Mouse (Mus musculus): ENCODE results near the gene Tmem230. TPM values are rescaled to one million over a fixed set of nuclear protein-coding genes. Genes with fewer than 3 reads are reported as not detected.

Tmem230 gene
- total RNA-seq, 4 experiments from 2014 or later, result 25.1 to 30.6 (median 28.4) TPM

DNA sequence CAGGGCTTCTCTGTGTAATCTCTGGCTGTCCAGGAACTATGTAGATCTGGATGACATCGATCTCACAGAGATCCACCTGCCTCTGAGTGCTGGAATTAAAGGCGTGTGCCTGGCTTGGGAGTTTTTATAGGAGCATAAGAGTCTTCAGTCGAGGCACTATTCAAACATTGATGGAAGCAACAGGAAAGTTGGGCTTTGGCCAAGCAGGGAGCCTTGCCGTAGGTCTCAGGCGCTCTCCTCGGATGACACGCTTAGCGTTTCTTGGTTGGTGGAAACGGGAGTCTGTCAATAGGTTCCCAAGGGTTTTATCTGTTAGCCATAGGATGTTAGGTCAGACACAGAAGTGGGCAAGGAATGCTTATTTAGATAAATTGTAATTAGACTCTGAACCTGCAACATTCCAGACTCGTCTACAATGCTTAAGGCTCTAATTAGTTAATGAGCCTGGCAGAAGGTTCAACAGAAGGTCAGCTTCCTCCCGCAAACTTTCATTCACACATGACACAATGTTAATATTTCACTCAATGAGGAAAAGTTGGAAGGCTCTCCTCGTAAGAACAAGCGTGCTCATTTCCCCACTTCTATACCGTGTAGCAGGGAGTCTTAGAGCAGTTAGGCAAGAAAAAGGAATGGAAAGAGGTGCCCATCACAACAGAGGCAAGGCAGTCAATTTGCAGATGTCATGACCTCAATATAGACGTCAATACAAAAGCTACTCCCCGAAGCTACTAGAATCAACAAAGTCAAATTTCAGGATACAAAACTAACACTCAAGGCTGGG lies 13.4 kb downstream of the Tmem230 start:
- no peak for DNase-seq (ENCODE audit: low spot score in 2 of 2)

DNA sequence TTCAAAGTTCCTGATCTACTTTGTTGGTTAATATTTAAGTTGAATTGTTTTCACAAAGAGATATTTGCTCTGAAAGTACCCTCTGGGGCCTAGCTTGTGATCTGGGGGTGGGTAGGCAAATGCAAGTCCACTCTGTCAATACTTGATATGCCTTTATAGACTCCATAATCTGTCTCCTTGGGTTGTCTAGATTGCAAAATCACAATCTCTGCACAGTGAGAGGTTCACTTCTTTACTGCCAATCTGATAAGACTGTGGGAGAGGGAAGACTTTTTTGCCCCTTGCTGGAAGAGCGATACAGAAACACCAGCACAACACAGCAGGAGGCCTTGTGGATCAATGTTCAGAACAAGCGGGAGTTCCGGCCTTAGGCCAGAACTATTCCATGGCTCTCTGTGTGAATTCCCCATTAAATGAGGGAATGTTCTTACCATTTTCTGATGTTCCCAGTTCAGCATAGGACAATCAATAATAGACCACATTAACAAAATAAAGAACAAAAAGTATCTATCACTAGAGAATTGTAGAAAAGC lies 15.1 kb downstream of the Tmem230 start:
- DNase-seq (ENCODE audit: low spot score in 2 of 2), result no peak

DNA sequence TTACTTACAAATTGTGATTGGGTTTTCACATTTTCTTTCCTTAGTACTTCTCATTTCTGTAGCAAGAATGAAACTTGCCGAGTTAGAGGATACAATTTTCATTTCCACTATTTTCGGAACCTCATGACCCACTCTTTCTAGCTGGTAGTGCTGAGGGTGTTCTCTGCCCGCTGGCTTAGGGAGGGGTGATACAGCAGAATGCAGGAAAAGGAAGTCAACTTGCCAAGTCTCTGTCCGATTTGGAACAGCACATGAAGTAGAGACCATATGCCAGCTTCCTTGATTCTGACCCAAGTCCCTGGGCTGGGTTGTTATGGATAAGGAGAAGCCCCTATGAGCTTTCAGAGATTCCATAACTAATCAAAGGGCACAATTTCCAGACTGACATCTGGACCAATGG lies 23.2 kb downstream of the Tmem230 start:
- DNase-seq (ENCODE audit: low spot score in 2 of 2), result no peak

DNA sequence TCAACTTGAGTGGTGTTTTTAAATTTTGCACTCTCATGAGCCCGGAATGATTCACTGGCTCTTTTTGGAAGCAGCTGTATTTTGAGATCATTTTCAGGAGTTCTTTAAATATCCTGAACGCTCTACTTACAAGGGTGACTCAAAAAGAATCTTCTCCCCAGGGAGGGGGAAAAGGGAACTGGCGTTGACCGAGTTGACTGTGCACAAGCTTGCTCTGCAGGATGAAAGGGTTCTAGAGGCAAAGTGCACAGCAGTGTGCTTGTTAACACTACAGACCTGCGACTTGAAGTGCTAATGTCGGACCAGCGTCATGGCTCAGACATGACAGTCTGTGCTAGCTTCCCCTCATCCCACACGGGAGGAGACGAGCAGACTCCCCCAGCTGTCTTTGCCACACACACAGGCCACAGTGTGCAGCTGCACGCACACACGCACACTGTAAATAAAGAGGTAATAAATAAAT lies 26.0 kb downstream of the Tmem230 start:
- peak; percentile 9 to 15 for DNase-seq (ENCODE audit: low spot score in 2 of 2)

DNA sequence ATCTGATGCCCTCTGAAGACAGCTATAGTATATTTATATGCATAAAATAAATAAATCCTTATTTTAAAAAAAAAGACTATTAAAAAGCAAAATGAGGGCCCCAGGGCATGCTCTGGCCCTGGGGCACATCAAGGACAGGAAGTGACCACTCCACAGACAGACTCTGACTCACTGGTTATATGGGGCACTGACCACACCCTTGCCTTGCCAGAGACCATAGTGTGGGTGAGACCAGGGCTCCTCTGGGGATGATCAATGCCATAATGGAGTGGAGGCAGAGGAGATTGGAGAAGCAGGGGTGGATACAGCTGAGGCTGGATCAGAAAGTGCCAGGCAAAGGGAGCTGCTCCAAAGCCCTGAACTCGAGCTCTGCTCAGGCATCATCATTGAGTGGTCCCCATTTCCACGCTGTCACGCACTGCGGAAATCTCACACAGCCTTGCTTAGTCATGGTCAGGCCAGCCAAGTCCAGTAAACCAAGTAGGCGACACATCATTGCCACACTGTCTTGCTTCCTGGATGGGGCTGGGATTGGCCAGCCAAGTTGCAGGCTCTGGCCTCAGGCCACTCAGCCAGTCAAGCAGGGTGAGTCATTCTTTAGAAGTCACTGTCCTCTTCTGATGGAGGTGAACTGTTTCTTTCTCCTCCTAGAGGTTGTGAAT lies 35.5 kb downstream of the Tmem230 start:
- DNase-seq (ENCODE audit: low spot score in 2 of 2), result peak; percentile 64 to 85

DNA sequence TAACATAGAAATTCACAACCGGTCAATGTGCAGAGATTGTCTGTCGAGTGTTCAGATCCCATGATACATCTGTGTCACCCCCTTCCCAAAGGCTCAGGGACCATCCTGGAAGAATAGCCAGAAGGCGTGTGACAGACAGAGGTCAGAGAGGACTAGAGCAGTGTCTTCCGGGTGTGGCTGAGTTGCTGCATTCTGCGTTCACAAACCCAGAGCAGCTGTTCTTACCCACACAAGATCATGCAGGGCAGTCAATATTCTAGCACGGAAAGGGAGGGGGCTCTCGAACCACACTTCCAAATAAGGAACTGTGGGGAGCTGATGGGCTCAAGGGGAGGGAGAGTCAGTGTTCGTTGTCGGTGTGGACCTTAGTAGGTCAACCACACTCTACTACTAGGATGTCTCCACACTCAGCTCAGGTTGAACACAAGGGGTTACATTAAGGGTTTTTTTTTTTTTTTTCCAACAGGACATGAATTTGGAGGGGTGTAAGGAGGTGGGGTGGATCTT lies 36.7 kb downstream of the Tmem230 start:
- DNase-seq (ENCODE audit: low spot score in 2 of 2), result no peak

DNA sequence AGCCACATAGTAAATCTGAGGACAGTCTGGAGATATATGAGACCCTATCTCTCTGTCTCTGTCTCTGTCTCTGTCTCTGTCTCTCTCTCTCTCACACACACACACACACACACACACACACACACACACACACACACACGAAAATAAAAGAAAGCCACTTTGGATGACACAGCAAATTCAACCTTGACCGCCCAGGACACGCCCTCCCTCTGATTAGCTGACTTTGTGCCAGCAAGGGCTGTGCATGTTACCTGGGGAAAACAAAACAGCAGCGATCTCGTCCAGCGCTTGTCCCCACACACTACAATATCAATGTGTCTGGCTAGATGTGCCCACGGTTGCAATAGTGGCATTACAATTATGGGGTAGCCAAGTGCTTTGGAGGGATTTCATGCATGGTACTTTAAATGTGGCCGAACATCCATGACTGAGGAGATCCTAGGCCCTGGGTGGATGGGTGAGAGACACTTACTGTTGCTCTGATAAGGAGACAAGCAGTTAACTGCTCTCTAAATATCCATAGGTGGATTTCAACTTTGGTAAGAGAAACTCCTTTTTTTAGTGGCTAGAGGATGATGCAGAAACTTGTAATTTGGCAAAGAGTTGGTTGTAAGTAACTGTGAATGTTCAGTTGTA lies 39.2 kb downstream of the Tmem230 start:
- no peak for DNase-seq (ENCODE audit: low spot score in 2 of 2)

DNA sequence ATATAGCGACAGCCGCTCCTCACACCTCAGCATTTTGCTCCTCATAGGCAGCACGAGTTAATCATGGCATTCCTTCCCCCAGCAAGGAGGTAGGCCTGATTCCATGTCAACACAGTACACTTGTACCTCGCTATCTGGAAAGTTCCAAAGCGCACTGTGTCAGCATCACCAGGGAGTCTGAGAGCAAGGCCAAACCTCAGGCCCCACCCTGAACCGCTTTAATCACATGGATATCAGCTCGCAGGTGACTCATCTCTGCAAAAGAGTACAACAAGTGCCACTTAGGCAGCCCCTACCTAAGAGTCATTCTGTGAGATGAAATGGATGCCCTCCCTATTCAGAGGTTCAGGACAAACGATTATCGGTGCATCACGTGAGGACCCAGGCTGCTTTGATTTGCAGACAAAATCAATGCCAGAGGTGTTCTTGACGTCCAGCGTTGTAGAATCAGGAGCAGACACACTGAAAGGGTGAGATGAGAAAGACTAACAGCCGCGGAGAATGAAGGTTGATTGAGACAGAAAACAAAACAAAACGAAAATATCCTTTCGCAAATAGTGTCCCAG lies 41.2 kb downstream of the Tmem230 start:
- DNase-seq (ENCODE audit: low spot score in 2 of 2), result no peak

DNA sequence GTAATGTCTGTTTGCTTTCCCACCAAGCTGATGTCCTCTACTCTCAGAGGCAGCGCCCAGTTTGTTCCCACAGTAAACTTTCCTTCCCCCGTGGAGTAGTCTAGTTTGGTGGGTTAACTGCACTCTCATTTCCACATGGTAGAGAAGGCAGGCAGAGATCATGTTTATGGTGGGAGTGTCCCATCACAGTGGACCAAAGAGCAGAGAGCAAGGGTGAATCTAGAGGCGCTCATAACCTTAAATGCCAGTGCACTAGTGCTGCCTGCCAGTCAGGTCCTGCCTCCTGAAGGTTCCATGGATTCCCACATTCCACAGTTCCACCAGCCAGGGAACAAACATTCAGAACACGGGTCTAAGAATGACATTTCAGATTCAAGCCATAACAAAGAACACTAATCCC lies 42.1 kb downstream of the Tmem230 start:
- no peak for DNase-seq (ENCODE audit: low spot score in 2 of 2)

DNA sequence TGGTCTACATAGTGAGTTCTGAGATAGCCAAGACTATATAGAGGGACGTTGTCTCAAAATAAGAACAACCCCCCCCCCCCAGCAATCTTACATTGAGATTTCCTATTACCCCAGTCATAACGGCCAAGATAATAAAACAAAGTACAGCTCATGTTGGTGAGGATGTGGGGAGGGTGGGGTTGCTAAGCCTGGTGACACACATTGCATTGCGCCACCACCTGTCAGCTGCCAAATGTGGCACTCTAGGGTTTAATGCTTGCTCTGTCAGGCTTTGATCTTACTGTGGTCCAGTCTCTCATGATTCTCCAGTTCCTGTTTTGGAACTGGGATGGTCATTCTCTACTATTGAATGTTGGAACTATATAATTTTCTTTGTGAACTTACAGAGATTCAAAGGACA lies 43.8 kb downstream of the Tmem230 start:
- no peak for DNase-seq (ENCODE audit: low spot score in 2 of 2)

DNA sequence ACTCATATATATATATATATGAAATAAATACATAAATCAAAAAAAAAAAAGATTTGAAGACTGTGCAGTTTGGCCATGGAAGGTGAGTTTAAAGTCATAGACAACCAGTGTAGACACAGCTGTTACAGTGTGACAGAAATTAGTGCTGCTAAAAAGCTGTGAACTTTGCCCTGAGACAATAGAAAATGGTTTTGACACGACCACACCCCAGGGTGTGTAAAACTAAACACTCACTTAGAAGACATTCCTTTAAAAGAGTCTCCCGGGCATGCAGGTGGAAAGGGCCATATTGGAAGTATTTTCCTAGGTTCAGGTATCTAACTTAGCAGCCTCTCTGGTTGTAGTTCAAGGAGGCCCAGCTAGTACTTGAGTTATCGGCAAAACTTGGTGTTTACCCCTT lies 44.4 kb downstream of the Tmem230 start:
- DNase-seq (ENCODE audit: low spot score in 2 of 2), result no peak

DNA sequence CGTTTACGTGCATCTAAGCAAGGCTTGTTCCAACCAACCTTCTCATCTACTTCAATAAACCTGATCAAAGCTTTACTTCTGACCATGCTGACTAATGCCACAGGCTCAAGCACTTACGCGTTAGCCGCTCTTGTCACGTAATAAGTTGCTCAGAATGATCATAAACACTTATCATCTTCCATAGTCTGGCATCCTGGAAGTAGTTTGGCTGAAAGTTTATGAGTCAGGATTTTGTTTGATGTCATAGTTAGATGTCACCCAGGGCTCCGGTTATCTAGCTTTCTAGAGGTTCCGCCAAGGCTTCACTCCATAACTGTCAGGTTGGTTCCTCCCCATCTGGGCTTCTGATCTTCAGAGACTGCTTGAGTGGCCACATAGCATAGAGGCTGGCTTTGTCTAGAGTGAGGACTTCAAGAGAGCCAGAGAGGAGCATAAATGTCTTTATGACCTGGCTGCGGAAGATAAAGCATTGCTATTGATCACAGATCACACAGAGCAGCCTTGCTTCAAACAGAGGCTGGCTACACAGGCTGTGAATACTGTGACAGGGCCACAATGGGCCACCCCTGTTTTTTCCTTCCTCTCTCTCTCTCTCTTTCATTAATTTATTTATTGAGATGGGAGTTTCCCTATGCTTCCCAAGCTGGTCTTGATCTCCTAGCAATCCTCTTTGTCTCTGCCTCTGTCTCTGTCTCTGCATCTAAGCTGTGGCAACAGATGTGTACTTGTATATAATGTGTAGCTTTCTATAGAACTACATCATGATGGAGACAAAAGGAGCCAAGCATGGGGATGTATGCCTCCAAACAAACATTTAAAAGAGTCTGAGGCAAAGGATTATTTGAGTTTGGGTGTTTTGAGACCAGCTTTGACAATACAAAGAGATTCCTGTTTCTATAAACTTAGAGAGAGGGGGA lies 49.3 kb downstream of the Tmem230 start:
- no peak for DNase-seq (ENCODE audit: low spot score in 2 of 2)

DNA sequence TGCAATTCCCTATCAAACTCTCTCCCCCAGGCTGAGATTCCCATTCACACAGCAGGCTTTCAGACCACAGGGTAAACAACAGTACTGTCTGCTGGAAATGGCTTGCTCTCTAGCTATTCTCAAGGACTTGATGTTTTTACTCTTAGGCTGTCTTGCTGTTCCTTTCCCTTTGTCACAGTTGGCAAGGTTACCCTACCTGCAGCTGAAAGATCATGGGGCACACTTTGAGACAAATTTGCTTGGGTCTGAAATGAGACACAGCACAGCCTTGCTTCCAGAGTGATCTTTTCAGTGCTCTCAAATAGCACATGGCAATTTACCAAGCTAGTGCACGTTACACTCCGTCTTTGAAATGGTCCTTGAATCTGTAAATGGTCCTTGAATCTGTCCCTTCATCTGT lies 52.0 kb downstream of the Tmem230 start:
- DNase-seq (ENCODE audit: low spot score in 2 of 2), result no peak

DNA sequence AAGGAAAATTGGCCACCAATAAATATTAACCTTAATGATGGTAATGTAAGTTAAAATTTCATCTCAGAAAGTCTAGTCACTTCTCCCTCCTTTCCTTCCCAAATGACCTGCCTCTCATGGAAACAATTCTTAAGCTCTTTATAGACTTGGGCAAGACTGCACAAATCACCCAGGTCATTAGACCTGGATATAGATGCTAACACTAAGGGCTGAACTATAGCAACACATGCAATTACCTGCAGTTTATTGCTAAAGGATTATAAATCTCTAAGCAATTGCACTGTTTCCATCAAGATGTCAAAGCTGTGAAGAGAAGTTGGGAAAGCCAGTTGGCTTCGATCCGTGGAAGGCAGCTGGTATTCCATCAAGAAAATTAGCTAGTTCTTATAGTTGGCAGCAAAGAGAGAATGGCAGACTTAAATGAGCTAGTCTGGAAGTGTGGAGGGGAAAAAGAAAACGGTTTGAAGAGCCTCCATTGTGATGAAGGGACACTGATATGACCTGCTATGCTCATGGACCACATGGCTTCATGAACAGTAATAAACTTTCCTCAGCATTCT lies 56.9 kb downstream of the Tmem230 start:
- DNase-seq (ENCODE audit: low spot score in 2 of 2), result no peak

Other genes starting within 250 kb of the Tmem230 start
- gene Rassf2, start 217.5 kb downstream of the Tmem230 start, total RNA-seq (2022), result 1 to 10 TPM; 1.3 to 4.1 (median 2.4) TPM
- gene Slc23a2, start 102.7 kb downstream of the Tmem230 start, total RNA-seq (2022), result 10 to 100 TPM in 2 of 4 experiments, 1 to 10 TPM in 2; 8.0 to 10.3 (median 9.6) TPM
- 10 to 100 TPM; 19.1 to 21.7 (median 20.9) TPM for gene Pcna, start 5.5 kb upstream of the Tmem230 start, total RNA-seq (2022)
- 10 to 100 TPM; 13.4 to 20.7 (median 15.7) TPM for gene Cds2, start 15.3 kb upstream of the Tmem230 start, total RNA-seq (2022)
- not detected for gene Prokr2, start 137.6 kb upstream of the Tmem230 start, total RNA-seq (2022)

All from gastrocnemius, adult 8-10 months (tissue).